Mouse (Mus musculus) midbrain, embryonic 12.5 days (tissue): ENCODE measurements around the gene Rbfox1. TPM values are rescaled to one million over a fixed set of nuclear protein-coding genes. Genes with fewer than 3 reads are reported as not detected.
A peak's percentile ranks its signal among the peaks of the same experiment; 100 is the strongest.

Source experiments
- ATAC-seq: fragments of 200-750 bp; cut with Nextera tagmentation; 2 replicates; pipeline ENCODE4 v1.8.0; 2017; ENCODE audit warnings: low read depth, moderate TSS enrichment, moderate library complexity; ENCODE audit not compliant: low FRiP score
- H3K27ac ChIP-seq: fragments of 300-500 bp; sonication (generic); replicated peaks from 2 replicates; pipeline ENCODE4 v1.5.1; 2016; ENCODE audit warnings: mild to moderate bottlenecking
- H3K27me3 ChIP-seq: fragments of 300-500 bp; sonication (generic); 2 replicates; pipeline ENCODE4 v1.6.1; 2016; ENCODE audit warnings: mild to moderate bottlenecking
- H3K36me3 ChIP-seq: fragments of 300-500 bp; sonication (generic); 2 replicates; pipeline ENCODE4 v1.6.1; 2016
- H3K4me1 ChIP-seq: fragments of 300-500 bp; sonication (generic); 2 replicates; pipeline ENCODE4 v1.6.1; 2016
- H3K4me2 ChIP-seq: fragments of 300-500 bp; sonication (generic); replicated peaks from 2 replicates; pipeline ENCODE4 v1.6.1; 2016; ENCODE audit warnings: mild to moderate bottlenecking, moderate library complexity
- H3K4me3 ChIP-seq: fragments of 300-500 bp; sonication (generic); 2 replicates; pipeline ENCODE4 v1.5.1; 2016; ENCODE audit warnings: mild to moderate bottlenecking
- H3K9ac ChIP-seq: fragments of 300-500 bp; sonication (generic); replicated peaks from 2 replicates; pipeline ENCODE4 v1.6.1; 2016; ENCODE audit warnings: mild to moderate bottlenecking, moderate library complexity
- H3K9me3 ChIP-seq: fragments of 300-500 bp; sonication (generic); 2 replicates; pipeline ENCODE4 v1.6.1; 2016; ENCODE audit warnings: mild to moderate bottlenecking
- WGBS: fragments of 180-500 bp; shearing (Covaris S2); methylation state at CpG from one replicate; pipeline ENCODE4 v1.1.7; 2016; 5-methylcytosine and 5-hydroxymethylcytosine counted together
- polyA plus RNA-seq: library from polyadenylated mRNA; unstranded; fragments of >200 nt; fragmentation: Nextera tagmentation; extraction: Ambion mirVana; gene quantifications from 2 replicates; pipeline ENCODE4 v1.2.1, GENCODE M21; 2016

Gene Rbfox1
- polyA plus RNA-seq = 29.2 and 32.9 TPM in 2 replicates

DNA sequence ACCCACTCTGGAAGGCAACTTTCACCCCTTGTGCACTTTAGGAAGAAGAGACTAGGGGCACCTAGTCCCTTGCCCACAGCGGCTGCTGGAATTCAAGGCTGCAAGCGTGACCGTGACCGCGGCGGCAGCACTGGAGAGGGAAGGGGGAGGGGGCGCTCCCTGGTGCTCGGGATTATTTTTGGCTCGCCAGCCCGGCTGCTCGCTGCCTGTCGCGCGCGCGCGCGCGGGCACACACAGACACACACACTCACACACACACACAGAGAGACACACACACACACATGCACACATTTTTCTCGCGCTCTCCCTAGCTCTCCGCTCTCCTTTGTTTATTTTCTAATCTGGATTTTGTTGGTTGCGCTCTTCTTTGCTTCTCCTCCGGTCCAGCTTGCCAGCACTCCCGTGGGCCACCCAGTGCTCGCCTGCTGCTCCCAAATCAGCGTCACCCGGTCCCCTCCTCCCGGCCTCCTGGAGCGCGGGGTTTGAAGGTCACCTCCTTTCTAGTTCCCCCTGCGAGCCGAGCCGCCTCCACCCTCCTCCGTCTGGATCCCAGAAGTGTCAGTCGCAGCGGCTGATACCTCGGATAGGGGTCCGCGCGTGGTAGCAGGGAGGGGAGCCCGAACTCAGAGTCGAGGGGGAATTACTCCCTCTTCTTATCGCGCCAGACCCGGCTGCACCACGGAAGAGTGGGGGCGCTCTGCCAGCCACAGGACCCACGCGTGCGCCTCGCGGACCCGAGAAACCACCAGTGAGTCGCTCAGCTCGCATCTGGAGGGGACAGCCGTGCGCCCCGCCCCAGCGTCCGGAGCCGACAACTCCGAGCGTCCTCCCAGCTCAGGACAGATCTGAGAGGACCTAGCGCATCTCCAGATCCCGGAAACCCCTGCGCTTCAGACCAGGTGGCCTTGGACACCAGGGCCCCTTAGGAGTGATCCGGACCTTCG lies at the start of gene Rbfox1:
Gene Rbfox1 (plus strand): TSS at position 610 of the 944 bp plus-strand sequence.
- Histone ChIP-seq H3K27me3 (peaks cover 30% of the 10 kb centered on the region), H3K4me3 (peak within 1 kb of the TSS; percentile 51), H3K4me1 (0 out of 2 replicates have a peak, but pooled peaks cover 7% of the 10 kb centered on the region), H3K27ac (no peak within 1 kb of the TSS), H3K4me2 (peak within 1 kb of the TSS; percentile 84), H3K36me3 (no peaks in the 10 kb centered on the region), H3K9ac (peak within 1 kb of the TSS; percentile 44; the same call in 1 of the 2 replicates), H3K9me3 (no peaks in the 10 kb centered on the region)
- ATAC-seq = peak; percentile 27
- WGBS = 1% methylated on average over 68 of the region's 69 CpGs

DNA sequence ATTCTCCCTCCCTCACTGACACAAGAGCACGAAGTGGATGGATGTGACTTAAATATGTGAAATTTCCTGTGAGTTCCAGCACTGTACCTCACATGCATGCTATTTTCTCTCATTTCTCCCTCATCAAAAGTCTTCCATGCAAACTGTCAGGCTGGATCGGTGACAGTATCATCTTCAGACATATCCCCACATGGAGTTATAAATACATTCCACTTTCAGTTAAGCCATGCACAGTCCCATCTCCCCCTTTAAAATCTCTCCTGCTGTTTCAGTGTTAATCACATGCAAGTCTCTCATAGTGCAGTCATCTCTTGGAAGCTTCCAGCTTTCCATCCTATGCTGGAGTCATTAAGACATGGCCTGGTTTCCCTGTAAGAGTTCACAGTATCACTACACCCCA lies 48.4 kb upstream of the Rbfox1 start:
- Histone ChIP-seq H3K36me3 (no peaks in the 10 kb centered on the region), H3K4me1 (no peaks in the 10 kb centered on the region), H3K4me2 (no peak overlapping the region), H3K27me3 (no peaks in the 10 kb centered on the region), H3K27ac (no peak overlapping the region), H3K9me3 (no peaks in the 10 kb centered on the region), H3K4me3 (no peak overlapping the region), H3K9ac (no peak overlapping the region)
- 98% methylated on average over 2 of the region's 2 CpGs for WGBS
- ATAC-seq = no peak

DNA sequence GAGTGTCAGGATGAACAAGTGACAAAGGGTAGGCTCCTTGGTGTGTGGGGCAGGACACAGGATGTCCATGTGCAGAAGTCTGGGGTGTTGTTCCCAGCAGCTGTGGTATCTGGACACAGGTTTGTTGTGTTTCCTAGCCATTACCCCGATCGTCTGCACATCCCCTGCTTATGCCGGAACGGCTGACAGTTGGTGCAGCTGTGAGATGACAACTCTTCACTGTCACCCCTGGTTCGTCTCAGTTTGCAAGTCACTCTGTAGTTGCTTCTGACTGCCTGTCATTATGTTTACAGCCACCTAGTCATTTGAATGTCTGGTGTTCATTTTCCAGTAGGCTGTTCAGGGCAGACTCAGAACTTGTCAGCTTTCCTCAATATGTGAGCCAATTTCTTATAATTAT lies 44.0 kb upstream of the Rbfox1 start:
- Histone ChIP-seq H3K4me2 (no peak overlapping the region), H3K27ac (no peak overlapping the region), H3K4me1 (no peaks in the 10 kb centered on the region), H3K9me3 (no peaks in the 10 kb centered on the region), H3K9ac (no peak overlapping the region), H3K4me3 (no peak overlapping the region), H3K27me3 (no peaks in the 10 kb centered on the region), H3K36me3 (no peaks in the 10 kb centered on the region)
- 92% methylated on average over 5 of the region's 5 CpGs for WGBS
- no peak for ATAC-seq

DNA sequence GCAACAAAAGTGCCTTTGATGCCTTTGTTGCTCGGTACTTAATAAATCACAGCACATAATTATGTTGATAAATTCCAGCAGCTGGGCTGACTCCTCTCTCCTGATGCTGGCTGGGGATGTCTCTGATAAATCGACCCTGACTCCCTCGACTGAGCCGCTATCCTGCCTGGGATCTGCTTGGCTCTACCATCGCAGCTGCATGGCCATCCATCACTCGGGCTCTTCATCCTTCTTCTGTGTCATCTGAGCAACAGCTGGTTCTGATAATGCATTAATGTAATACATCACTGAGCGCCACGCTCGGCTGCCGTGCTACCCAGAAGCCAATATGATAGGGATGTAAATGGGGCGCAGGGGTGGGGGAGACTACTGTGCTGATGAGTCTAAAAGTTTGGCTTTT lies 39.5 kb upstream of the Rbfox1 start:
- no peaks in the 10 kb centered on the region for H3K4me1 ChIP-seq

DNA sequence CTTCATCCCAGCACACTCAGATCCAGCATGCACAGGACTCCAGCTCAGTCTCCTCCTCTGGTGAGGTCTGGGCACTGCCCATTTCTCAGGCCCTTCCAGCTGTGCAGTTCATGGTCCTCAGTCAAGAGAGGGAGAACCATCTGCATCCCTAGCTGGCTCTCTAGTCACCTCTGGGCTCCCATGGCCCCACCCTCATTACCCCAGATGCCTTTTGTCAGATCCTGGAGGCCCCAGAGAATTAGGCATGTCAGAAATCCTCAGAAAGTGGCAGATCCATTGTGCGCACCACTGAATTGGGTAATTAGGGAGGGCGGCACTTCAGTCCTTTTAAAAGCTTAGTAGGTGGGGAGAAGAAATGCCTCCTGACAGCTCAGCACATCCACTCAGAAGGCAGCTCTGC lies 32.1 kb upstream of the Rbfox1 start:
- Histone ChIP-seq H3K4me2 (no peak overlapping the region), H3K27ac (no peak overlapping the region), H3K9ac (no peak overlapping the region), H3K4me3 (no peak overlapping the region), H3K36me3 (no peaks in the 10 kb centered on the region), H3K27me3 (no peaks in the 10 kb centered on the region), H3K4me1 (peaks cover 4% of the 10 kb centered on the region; the same call in 1 of the 2 replicates), H3K9me3 (no peaks in the 10 kb centered on the region)
- 41% methylated on average over 2 of the region's 2 CpGs for WGBS
- ATAC-seq = peak; percentile 68

More for the DNA sequence above, 39.5 kb upstream of the Rbfox1 start:
- Histone ChIP-seq H3K4me2 (no peak overlapping the region), H3K27ac (no peak overlapping the region), H3K36me3 (no peaks in the 10 kb centered on the region), H3K4me3 (no peak overlapping the region), H3K9me3 (no peaks in the 10 kb centered on the region), H3K9ac (no peak overlapping the region), H3K27me3 (no peaks in the 10 kb centered on the region)
- WGBS = 72% methylated on average over 11 of the region's 11 CpGs
- ATAC-seq = no peak

DNA sequence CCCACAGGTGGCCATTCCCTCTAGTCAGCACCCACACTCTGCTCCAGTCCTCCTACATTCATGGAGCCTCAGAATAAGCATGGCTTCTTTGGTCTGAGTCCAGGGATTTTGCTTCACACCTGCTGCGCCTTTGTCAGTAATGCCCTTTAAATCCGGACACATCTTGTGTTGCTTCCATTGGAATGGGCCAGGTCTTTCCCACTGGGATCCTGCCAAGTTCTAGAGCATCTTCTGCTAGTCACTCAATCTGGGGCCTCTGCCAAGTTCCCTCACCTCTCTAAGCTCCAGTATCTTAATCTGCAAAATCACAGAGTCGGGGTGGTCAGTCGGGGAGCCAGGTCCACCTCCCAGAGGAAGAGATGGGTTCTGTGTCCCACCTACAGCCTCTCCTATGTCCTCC lies 20.8 kb upstream of the Rbfox1 start:
- Histone ChIP-seq H3K9ac (no peak overlapping the region), H3K4me3 (no peak overlapping the region), H3K4me2 (no peak overlapping the region), H3K9me3 (no peaks in the 10 kb centered on the region), H3K36me3 (no peaks in the 10 kb centered on the region), H3K27ac (no peak overlapping the region), H3K4me1 (no peaks in the 10 kb centered on the region), H3K27me3 (no peaks in the 10 kb centered on the region)
- 95% methylated on average over 4 of the region's 4 CpGs for WGBS
- no peak for ATAC-seq

DNA sequence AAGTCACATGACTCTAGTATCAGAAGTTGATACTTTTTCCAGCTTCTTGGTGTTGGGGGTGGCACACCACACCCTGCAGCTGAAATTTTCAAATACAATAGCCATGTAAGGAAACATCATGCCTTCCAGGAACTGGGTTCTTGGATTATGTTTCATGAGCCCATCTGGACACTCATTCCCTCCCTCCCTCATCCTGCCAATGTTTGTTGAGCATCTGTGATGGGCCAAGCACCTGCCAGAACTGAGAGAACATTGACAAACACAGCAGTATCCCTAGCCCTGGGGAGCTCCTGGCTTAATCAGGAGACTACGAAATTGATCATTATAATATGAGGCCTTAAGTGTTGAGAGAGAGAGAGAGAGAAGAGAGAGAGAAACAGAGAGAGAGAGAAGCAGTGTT lies 18.2 kb upstream of the Rbfox1 start:
- no peaks in the 10 kb centered on the region for H3K27me3 ChIP-seq
- H3K36me3 ChIP-seq = no peaks in the 10 kb centered on the region
- WGBS = 62% methylated on average over 1 of the region's 1 CpGs
- no peaks in the 10 kb centered on the region for H3K4me1 ChIP-seq
- no peak overlapping the region for H3K9ac ChIP-seq
- no peak overlapping the region for H3K27ac ChIP-seq
- no peak overlapping the region for H3K4me2 ChIP-seq
- ATAC-seq = no peak
- no peak overlapping the region for H3K4me3 ChIP-seq
- no peaks in the 10 kb centered on the region for H3K9me3 ChIP-seq

DNA sequence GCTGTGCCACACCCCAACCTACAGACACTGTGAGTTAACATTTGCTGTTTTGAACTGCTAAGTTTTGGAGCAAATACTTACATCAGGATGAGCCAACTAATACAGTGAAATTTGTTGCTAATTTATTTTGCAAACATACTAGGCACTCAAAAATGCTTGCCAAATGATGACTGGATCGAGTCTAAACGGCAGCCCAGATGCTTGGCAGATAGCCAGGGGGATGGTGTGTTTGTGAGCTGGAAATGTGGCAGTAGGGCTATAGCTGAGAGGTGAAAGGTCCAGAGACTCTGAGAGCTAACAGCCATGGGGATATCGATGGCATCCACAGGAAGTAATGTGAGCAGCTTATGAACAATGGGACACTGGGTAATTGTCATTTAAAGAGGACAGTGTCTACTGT lies 14.8 kb upstream of the Rbfox1 start:
- H3K4me3 ChIP-seq = no peak overlapping the region
- no peak overlapping the region for H3K27ac ChIP-seq
- no peak overlapping the region for H3K4me2 ChIP-seq
- H3K9me3 ChIP-seq = no peaks in the 10 kb centered on the region
- no peaks in the 10 kb centered on the region for H3K36me3 ChIP-seq
- no peaks in the 10 kb centered on the region for H3K27me3 ChIP-seq
- H3K9ac ChIP-seq = no peak overlapping the region
- no peak for ATAC-seq
- no peaks in the 10 kb centered on the region for H3K4me1 ChIP-seq
- WGBS = 83% methylated on average over 3 of the region's 3 CpGs

DNA sequence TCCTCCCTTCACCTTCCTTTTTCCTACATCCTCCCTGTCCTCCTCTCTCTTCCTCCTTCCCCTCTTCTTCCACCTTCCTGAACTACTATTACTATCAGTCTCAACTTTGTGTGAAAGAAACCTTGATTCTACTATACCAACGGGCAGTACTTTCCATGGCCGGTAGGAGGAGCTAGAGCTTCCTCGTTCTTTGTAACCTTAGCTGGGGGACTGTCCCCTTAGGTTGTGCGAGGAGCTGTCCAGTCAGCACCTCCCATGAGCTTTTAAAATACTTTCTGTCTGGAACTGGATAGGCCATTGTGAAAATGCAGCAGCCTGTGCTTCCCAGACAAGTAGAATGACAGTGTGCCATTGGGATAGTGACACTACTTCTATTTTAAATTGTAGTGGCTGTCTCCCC lies 3.3 kb upstream of the Rbfox1 start:
- no peaks in the 10 kb centered on the region for H3K36me3 ChIP-seq
- no peak overlapping the region for H3K4me2 ChIP-seq
- ATAC-seq = 0 out of 2 replicates have a peak, but pooled peaks have one; percentile 2
- no peak overlapping the region for H3K9ac ChIP-seq
- 0 out of 2 replicates have a peak, but pooled peaks cover 7% of the 10 kb centered on the region for H3K4me1 ChIP-seq
- no peaks in the 10 kb centered on the region for H3K9me3 ChIP-seq
- WGBS = 0% methylated on average over 4 of the region's 4 CpGs
- H3K27ac ChIP-seq = no peak overlapping the region
- no peak overlapping the region for H3K4me3 ChIP-seq
- peaks cover 30% of the 10 kb centered on the region for H3K27me3 ChIP-seq

DNA sequence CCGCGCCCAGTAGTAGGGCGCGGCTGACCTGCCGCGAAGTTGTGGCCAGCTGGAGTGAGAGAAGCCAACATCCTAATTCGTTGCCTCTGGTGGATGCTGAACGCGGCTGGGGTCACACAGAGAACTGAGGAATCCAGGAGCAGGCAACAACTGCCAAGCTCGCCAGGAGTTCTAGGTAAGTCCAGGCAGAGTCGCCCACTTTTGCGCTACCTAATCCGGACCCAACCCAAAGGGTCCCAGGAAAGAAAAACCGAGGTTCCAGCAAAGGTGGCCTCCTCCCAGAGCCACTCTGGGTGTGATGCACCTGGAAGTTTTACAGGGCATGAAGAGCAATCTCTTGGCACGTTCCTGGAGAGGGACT lies 515 bp downstream of the Rbfox1 start:
- Histone ChIP-seq H3K9ac (peak overlapping the region; percentile 44; the same call in 1 of the 2 replicates), H3K4me2 (peak overlapping the region; percentile 84)

DNA sequence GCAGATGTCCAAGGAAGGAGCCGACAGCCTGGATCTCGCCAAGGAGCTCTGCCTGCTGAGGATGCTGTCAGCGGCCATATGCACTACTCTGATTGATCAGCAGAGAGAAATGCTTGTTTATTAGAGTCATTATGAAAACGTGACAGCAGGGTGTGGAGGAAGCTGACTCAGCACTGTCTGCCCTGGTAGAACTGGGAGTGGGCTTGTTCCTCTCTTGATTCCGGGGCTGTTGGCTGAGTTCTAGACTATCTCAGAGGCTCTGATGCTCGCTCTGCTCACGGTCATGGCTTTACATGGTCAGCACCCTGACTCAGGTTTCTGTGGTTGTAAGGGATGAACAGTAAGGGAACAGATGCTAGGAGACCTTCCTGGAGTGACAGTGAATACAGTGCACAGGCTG lies 10.4 kb downstream of the Rbfox1 start:
- Histone ChIP-seq H3K9ac (no peak overlapping the region), H3K27ac (no peak overlapping the region), H3K4me1 (no peaks in the 10 kb centered on the region), H3K4me3 (no peak overlapping the region), H3K9me3 (no peaks in the 10 kb centered on the region), H3K27me3 (no peaks in the 10 kb centered on the region), H3K4me2 (no peak overlapping the region), H3K36me3 (no peaks in the 10 kb centered on the region)
- no peak for ATAC-seq
- WGBS = 76% methylated on average over 7 of the region's 7 CpGs

More for the DNA sequence above, 515 bp downstream of the Rbfox1 start:
- H3K9me3 ChIP-seq = no peaks in the 10 kb centered on the region
- H3K27me3 ChIP-seq = peaks cover 30% of the 10 kb centered on the region
- WGBS = 11% methylated on average over 15 of the region's 15 CpGs
- H3K27ac ChIP-seq = no peak overlapping the region
- 0 out of 2 replicates have a peak, but pooled peaks cover 7% of the 10 kb centered on the region for H3K4me1 ChIP-seq
- H3K4me3 ChIP-seq = peak overlapping the region; percentile 51
- no peak for ATAC-seq
- no peaks in the 10 kb centered on the region for H3K36me3 ChIP-seq

DNA sequence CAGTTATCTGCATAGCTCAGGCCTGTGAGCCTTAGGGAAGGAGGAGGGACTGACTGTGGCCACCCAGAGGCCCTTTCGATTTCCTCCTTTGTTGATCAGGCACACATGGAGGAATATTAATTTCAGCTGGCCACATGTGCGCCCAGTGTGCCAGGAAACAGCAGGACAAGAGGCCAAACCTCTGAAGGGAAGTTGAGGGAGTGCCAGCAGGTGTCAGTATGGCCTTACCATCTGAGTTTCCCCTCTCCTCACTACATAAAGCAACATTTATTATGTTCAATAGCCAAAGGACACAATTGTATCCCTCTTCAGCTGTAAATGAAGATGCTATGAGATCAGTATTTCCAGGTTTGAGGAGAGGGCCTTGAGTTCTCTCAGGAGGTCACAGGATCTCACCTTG lies 13.2 kb downstream of the Rbfox1 start:
- H3K4me3 ChIP-seq = no peak overlapping the region
- H3K4me1 ChIP-seq = no peaks in the 10 kb centered on the region
- H3K27ac ChIP-seq = no peak overlapping the region
- no peak for ATAC-seq
- H3K4me2 ChIP-seq = no peak overlapping the region
- H3K9ac ChIP-seq = no peak overlapping the region
- H3K9me3 ChIP-seq = no peaks in the 10 kb centered on the region
- 61% methylated on average over 2 of the region's 2 CpGs for WGBS
- no peaks in the 10 kb centered on the region for H3K36me3 ChIP-seq
- no peaks in the 10 kb centered on the region for H3K27me3 ChIP-seq
